Mouse (Mus musculus) ES-E14 (cell line): ENCODE measurements around the gene Sulf2. TPM values are rescaled to one million over a fixed set of nuclear protein-coding genes. Genes with fewer than 3 reads are reported as not detected.

Source experiments
- DNase-seq: peaks from one replicate; pipeline ENCODE4 v3.0.0-alpha.2; 2013; ENCODE audit warnings: low read depth, low spot score
- H3K27ac ChIP-seq: 2 replicates; pipeline ENCODE4 v1.5.1; 2012; ENCODE audit warnings: low read depth, mild to moderate bottlenecking, low read length, moderate library complexity, mixed read lengths; ENCODE audit not compliant: poor library complexity, insufficient read depth, severe bottlenecking
- H3K36me3 ChIP-seq: 2 replicates; pipeline ENCODE4 v1.6.1; 2012; ENCODE audit warnings: mild to moderate bottlenecking, low read length, moderate library complexity, mixed read lengths; ENCODE audit not compliant: control insufficient read depth, poor library complexity, insufficient read depth, severe bottlenecking
- H3K4me1 ChIP-seq, 2 experiments: fragments of 150-350 bp in 1 of 2; sonication (generic) in 1 of 2; 2 replicates each; pipeline ENCODE4 v1.6.1; 2012; ENCODE audit warnings: low read length in 2 of 2, mild to moderate bottlenecking in 1 of 2, mixed read lengths in 1 of 2; ENCODE audit not compliant: control insufficient read depth in 2 of 2, insufficient read depth in 2 of 2, poor library complexity in 1 of 2
- H3K4me3 ChIP-seq, 2 experiments: fragments of 150-350 bp in 1 of 2; sonication (generic) in 1 of 2; 2 replicates each; pipeline ENCODE4 v1.5.1; 2012; ENCODE audit warnings: low read length in 2 of 2, low read depth in 1 of 2, mild to moderate bottlenecking in 1 of 2, mixed read lengths in 1 of 2; ENCODE audit not compliant: insufficient read depth in 1 of 2, poor library complexity in 1 of 2, severe bottlenecking in 1 of 2
- H3K9ac ChIP-seq: 2 replicates; pipeline ENCODE4 v1.6.1; 2012; ENCODE audit warnings: low read depth, mild to moderate bottlenecking, low read length, mixed read lengths; ENCODE audit not compliant: poor library complexity, insufficient read depth, severe bottlenecking
- H3K9me3 ChIP-seq: fragments of 150-350 bp; sonication (generic); 2 replicates; pipeline ENCODE4 v1.6.1; 2012; ENCODE audit warnings: low read depth, mild to moderate bottlenecking, low read length; ENCODE audit not compliant: control insufficient read depth, insufficient read depth
- CHD2 ChIP-seq: IDR thresholded peaks from 2 replicates; pipeline ENCODE4 v1.6.1; 2014; ENCODE audit warnings: mild to moderate bottlenecking, low read depth, low read length, inconsistent platforms
- HCFC1 ChIP-seq: IDR thresholded peaks from 2 replicates; pipeline ENCODE4 v1.6.1; 2012; ENCODE audit warnings: low read length, inconsistent platforms, borderline replicate concordance; ENCODE audit not compliant: insufficient read depth
- MAFK ChIP-seq: IDR thresholded peaks from 2 replicates; pipeline ENCODE4 v1.6.1; 2014; ENCODE audit warnings: mild to moderate bottlenecking, low read depth, low read length, inconsistent platforms; ENCODE audit not compliant: insufficient read depth
- ZC3H11A ChIP-seq: IDR thresholded peaks from 2 replicates; pipeline ENCODE4 v1.6.1; 2012; ENCODE audit warnings: low read depth, mild to moderate bottlenecking, inconsistent platforms, low read length, borderline replicate concordance
- ZNF384 ChIP-seq: IDR thresholded peaks from 2 replicates; pipeline ENCODE4 v1.6.1; 2012; ENCODE audit warnings: low read depth, low read length, inconsistent platforms
- in situ Hi-C, 2 experiments: fragments of 600-800 bp; cut with MboI; formaldehyde crosslinking; loops; one replicate each; pipeline ENCODE4 v1.15.1; 2025; ENCODE audit warnings: low sequenced_read_pairs in 2 of 2, inconsistent platforms in 1 of 2; ENCODE audit not compliant: unreplicated experiment in 2 of 2
- total RNA-seq: library from RNA; depleted of rRNA; stranded (reverse); fragments of 300-350 nt; gene quantifications from 2 replicates; pipeline ENCODE4 v1.2.3, GENCODE M21; 2012

Sulf2 gene
- total RNA-seq, 1 experiment = 102 TPM

DNA sequence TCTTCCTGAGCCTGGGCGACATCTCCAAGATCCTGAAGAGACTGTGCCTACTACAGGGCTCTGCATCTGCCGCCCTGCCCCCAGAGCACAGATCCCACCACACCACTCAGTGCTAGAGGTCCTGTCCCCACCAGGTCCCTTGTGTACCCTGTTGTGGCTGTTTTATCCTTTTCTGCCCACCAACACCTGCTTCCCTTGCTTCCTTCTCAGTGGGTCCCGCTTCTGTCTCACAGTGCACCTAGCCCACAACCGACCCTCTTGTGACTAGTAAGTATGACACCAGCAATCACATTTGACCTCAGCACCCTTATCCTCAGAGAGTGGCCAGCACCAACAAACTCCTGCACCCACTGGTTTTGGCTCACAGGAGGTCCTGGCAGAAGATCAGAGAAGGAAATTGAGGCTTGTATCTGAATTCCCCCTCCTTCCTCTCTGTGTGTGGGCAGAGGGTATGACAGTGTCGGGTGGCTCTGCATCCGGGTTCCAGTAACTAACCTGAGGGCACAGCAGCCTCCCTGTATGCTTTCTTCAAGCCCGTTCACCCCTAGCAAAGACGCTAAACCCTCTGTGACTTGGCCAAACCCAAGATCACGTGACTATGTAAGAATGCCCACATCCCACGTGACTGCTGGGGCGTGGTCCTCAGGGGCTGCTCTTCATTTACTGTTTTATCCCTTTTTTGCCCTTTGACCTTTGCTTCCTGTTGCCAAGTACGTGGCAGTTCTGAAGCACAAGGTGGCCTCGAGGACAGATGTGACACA, 29.8 kb downstream of the Sulf2 start:
- no peak for DNase-seq
- Histone ChIP-seq H3K4me1 (peaks cover 4 to 21% of the 10 kb centered on the region in 2 experiments; a peak in 3 of 4 replicates), H3K4me3 (no peak overlapping the region), H3K9me3 (no peaks in the 10 kb centered on the region), H3K36me3 (peaks cover 41% of the 10 kb centered on the region), H3K27ac (no peak overlapping the region), H3K9ac (no peak overlapping the region)
- TF ChIP-seq CHD2 (no peak), ZNF384 (no peak), MAFK (no peak), ZC3H11A (no peak), HCFC1 (no peak)
- in situ Hi-C loops = no loop called here

DNA sequence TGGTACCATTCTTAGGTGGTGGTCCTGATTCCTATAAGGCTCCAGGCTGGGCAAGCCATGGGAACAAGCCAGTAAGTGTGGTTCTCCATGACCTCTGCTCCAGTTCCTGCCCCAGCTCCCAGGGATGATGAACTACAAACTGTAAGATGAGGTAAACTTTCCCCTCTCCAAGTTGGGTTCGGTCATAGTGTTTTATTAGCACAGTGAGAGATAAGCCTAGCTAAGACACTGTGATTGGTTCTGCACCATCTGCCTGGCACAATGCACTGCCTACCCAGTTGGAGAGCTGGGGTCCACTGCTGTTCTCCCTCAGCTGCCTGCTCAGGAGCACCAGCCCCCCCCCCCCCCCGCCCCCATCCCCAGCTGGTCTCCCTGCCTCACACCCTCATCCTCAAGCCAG, 30.4 kb downstream of the Sulf2 start:
- Histone ChIP-seq H3K9ac (no peak overlapping the region), H3K9me3 (no peaks in the 10 kb centered on the region), H3K27ac (no peak overlapping the region), H3K4me1 (peaks cover 4 to 21% of the 10 kb centered on the region in 2 experiments; a peak in 3 of 4 replicates), H3K4me3 (no peak overlapping the region), H3K36me3 (peaks cover 36% of the 10 kb centered on the region)
- TF ChIP-seq ZNF384 (no peak), ZC3H11A (no peak), CHD2 (no peak), HCFC1 (no peak), MAFK (no peak)
- in situ Hi-C loops = no loop called here
- no peak for DNase-seq

DNA sequence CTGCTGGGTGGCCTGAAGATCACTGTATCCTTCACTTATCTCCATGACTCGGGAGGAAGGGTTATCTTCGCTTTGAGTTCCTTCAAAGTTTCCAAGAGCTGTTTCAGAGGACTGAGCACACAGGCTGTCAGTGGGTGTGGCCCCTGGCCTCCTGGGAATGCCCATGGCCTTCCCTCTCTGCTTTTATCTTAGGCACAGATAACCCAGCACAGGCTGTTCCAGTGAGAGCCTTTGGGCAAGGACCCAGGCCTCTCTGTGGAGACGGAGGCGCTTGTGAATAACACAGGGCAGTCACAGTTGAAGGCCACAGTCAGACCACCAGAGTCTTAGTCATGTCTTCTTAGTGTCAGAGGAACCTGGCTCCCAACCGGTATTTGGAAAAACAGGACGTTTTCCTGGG, 32.7 kb downstream of the Sulf2 start:
- H3K27ac ChIP-seq = no peak overlapping the region

DNA sequence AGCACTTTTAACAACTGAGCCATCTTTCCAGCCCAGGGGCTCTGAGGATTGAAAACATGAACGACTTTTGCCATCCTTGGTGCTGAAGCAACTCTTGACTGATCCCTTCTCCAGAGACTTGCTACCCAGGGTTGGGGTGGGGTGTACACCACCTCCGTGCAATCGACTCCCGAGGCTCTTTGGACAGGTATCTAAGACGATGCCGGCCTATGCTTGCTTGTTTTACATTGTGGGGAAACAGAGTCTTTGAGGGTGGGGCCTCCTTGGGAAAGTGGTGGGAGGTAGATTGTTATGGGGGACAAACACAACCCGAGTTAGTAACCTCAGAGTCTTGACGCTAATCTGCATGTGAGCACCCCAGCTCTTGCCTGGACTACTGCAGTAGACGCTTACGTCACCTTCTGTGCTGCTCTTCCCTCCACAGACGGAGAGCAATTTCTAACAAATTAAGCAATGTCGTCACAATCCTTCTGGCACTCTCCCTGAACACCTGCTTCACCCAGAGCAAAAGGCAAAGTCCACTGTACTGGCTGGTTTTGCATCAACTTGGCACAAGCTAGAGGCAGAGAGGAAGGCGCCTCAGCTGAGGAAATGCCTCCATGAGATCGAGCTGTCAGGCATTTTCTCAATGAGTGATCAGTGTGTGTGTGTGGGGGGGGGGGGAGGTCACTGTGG, 33.6 kb downstream of the Sulf2 start:
- H3K9ac ChIP-seq = no peak overlapping the region
- in situ Hi-C loops = no loop called here

More for the DNA sequence above, 32.7 kb downstream of the Sulf2 start:
- Histone ChIP-seq H3K9me3 (no peaks in the 10 kb centered on the region), H3K36me3 (peaks cover 18% of the 10 kb centered on the region; the same call in 1 of the 2 replicates), H3K4me3 (no peak overlapping the region), H3K4me1 (peaks cover 4 to 18% of the 10 kb centered on the region in 2 experiments; a peak in 3 of 4 replicates), H3K9ac (no peak overlapping the region)
- no peak for DNase-seq
- in situ Hi-C loops = no loop called here
- no peak for TF ChIP-seq HCFC1
- no peak for TF ChIP-seq CHD2
- no peak for TF ChIP-seq MAFK
- TF ChIP-seq ZNF384 = no peak
- TF ChIP-seq ZC3H11A = no peak

More for the DNA sequence above, 33.6 kb downstream of the Sulf2 start:
- H3K9me3 ChIP-seq = no peaks in the 10 kb centered on the region
- no peak overlapping the region for H3K4me3 ChIP-seq
- TF ChIP-seq ZNF384 = no peak
- no peak for TF ChIP-seq ZC3H11A
- TF ChIP-seq MAFK = no peak
- TF ChIP-seq CHD2 = no peak
- TF ChIP-seq HCFC1 = no peak
- DNase-seq = no peak
- peaks cover 19% of the 10 kb centered on the region; the same call in 1 of the 2 replicates for H3K36me3 ChIP-seq
- no peak overlapping the region for H3K27ac ChIP-seq
- peaks cover 4 to 16% of the 10 kb centered on the region in 2 experiments; a peak in 3 of 4 replicates for H3K4me1 ChIP-seq
